Mouse (Mus musculus) liver, postnatal 0 days (tissue): ENCODE data around the gene Ints6l.

ENCODE experiments used
- CTCF ChIP-seq: sonication (generic); IDR thresholded peaks from 2 replicates; pipeline ENCODE4 v1.5.1; 2016; ENCODE audit warnings: antibody characterized with exemption, low read depth
- EP300 ChIP-seq: IDR thresholded peaks from 2 replicates; pipeline ENCODE4 v1.6.1; 2016; ENCODE audit warnings: antibody characterized with exemption, low read depth, mild to moderate bottlenecking

DNA sequence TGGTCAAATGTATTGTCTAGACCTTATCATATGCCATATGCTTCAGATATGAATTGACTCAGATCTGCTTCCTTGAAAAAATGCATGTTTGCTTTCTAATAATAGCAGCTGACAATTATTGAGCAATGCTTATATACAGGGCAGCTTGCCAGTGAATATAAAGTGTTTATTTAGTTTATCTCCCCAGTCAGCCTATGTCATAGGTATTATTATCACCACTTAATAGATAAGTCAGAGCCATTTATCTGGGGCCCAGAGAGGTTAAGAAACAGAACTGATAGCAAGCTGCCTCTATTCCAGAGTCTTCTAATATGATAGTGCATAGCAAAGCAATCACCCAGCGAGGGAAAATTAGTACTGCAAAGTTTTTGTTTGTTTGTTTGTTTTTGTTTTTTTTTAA is 10.2 kb downstream of the Ints6l start:
- TF ChIP-seq EP300 (peak; percentile 53; the same call in 1 of the 2 replicates), CTCF (no peak)
